Mouse (Mus musculus): ENCODE data around the gene P2rx5. TPM values are rescaled to one million over a fixed set of nuclear protein-coding genes. Genes with fewer than 3 reads are reported as not detected.

P2rx5 gene
- polyA plus RNA-seq, 1 experiment: 5.5 TPM

DNA sequence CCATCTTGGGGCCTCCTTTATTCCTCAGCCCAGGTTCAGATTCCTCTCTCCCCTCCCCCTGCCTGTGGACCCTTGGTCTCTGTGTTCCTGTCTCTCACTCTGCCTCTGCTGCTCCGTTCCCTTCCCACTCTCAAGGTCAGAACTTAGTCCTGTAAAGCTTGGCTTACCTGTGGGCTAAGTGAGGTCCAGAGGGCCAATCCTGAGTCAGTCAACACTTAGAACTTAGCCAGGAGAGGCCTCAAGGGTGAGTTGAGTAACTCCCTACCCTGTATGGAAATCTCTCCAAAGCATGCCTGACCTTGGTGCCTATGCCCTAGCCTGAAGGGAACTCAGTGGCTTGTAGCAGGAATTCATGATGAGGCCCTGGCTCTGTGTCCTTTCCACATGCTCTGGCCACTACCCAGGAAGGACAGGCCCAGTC lies 15.9 kb upstream of the P2rx5 start:
- no peak overlapping the region for H3K4me3 ChIP-seq (replicated peaks; ENCODE audit: extremely low read depth, low read depth, low read length)
- DNase-seq: peak; percentile 47
- 0 out of 2 replicates have a peak, but pooled peaks cover 2% of the 10 kb centered on the region for H3K4me1 ChIP-seq (ENCODE audit: control insufficient read depth, insufficient read depth, low read length)
- 60% methylated on average over 1 of the region's 1 CpGs for WGBS
- TF ChIP-seq CTCF (IDR thresholded peaks at IDR 0.05; ENCODE audit: insufficient read depth, low read length) (no peak), POLR2A (IDR thresholded peaks at IDR 0.05; ENCODE audit: borderline replicate concordance, extremely low read depth, low read depth, low read length) (no peak)

DNA sequence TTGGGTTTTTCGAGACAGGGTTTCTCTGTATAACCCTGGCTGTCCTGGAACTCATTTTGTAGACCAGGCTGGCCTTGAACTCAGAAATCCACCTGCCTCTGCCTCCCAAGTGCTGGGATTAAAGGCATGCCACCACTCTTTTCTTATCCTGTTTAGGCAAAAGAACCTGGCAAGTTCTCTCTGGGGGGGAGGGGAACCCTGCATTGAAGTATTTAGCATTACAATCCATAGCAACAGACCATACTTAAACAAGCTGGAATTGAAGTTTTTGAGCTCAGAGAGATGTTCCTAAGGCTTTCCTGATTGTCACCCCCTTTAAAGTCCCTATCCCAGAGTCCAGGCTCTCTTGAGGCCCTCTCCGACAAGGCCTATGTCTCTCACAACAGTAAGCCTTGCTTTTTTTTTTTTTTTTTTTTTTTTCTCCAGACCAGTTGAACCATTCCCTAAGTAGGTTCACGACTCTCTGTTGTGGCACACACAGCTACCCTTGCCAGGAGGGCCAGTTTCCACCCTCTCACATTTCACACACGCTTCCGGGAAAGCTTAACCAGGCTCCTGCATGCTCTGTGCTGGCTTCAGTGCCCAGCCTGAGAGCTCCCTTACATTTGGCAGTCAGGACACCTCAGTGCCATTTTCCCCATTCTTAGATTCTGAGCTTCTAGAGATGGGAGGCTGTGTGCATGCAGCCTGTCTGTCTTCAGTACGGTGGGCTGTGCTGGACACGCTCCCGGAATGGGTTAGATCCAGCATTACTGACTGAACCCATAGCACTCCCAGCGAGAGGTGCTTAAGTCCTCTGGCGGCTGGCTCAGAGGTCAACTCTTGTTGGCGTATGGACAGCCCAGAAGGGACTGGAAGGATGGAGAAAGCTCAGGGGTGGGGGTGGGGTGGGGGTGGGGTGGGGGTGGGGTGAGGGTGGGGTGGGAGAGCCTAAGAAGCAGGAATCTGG lies 13.9 kb upstream of the P2rx5 start:
- TF ChIP-seq CTCF (IDR thresholded peaks at IDR 0.05; ENCODE audit: insufficient read depth, low read length): no peak
- TF ChIP-seq POLR2A (IDR thresholded peaks at IDR 0.05; ENCODE audit: borderline replicate concordance, extremely low read depth, low read depth, low read length): no peak
- WGBS: 61% methylated on average over 10 of the region's 11 CpGs
- DNase-seq: no peak
- 0 out of 2 replicates have a peak, but pooled peaks cover 2% of the 10 kb centered on the region for H3K4me1 ChIP-seq (ENCODE audit: control insufficient read depth, insufficient read depth, low read length)
- H3K4me3 ChIP-seq (replicated peaks; ENCODE audit: extremely low read depth, low read depth, low read length): no peak overlapping the region

- H3K4me1 ChIP-seq (ENCODE audit: control insufficient read depth, insufficient read depth, low read length): 0 out of 2 replicates have a peak, but pooled peaks cover 2% of the 10 kb centered on the region
- TF ChIP-seq CTCF (IDR thresholded peaks at IDR 0.05; ENCODE audit: insufficient read depth, low read length) (no peak), POLR2A (IDR thresholded peaks at IDR 0.05; ENCODE audit: borderline replicate concordance, extremely low read depth, low read depth, low read length) (no peak)
- 54% methylated on average over 7 of the region's 7 CpGs for WGBS
- H3K4me3 ChIP-seq (replicated peaks; ENCODE audit: extremely low read depth, low read depth, low read length): no peak overlapping the region
- no peak for DNase-seq
These were observed 13.3 kb upstream of the P2rx5 start for GRCm38 (mm10) chr11:73146975-73147365.

- WGBS: 69% methylated on average over 9 of the region's 9 CpGs
- TF ChIP-seq CTCF (IDR thresholded peaks at IDR 0.05; ENCODE audit: insufficient read depth, low read length): no peak
- no peak for TF ChIP-seq POLR2A (IDR thresholded peaks at IDR 0.05; ENCODE audit: borderline replicate concordance, extremely low read depth, low read depth, low read length)
- H3K4me3 ChIP-seq (replicated peaks; ENCODE audit: extremely low read depth, low read depth, low read length): no peak overlapping the region
- no peak for DNase-seq
- H3K4me1 ChIP-seq (ENCODE audit: control insufficient read depth, insufficient read depth, low read length): 0 out of 2 replicates have a peak, but pooled peaks cover 2% of the 10 kb centered on the region
These were observed 12.0 kb upstream of the P2rx5 start for GRCm38 (mm10) chr11:73148209-73148608.

DNA sequence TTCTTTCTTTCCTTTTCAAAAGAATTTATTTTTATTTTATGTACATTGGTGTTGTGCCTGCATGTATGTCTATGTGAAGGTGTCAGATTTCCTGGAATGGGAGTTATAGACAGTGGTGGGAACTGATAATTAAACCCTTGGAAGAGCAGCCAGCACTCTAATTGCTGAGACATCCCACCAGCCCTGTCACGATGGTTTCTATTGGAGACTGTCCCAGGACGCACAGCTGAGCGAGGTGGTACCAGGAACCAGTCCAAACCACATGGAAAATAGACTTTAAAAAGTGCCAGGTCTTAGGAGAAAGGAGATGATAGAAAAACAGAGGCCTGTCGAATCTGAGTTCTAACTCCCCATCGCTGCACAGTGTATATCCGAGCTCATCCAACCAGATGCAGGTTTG lies 5.2 kb upstream of the P2rx5 start:
- 66% methylated on average over 6 of the region's 6 CpGs for WGBS
- DNase-seq: no peak

DNA sequence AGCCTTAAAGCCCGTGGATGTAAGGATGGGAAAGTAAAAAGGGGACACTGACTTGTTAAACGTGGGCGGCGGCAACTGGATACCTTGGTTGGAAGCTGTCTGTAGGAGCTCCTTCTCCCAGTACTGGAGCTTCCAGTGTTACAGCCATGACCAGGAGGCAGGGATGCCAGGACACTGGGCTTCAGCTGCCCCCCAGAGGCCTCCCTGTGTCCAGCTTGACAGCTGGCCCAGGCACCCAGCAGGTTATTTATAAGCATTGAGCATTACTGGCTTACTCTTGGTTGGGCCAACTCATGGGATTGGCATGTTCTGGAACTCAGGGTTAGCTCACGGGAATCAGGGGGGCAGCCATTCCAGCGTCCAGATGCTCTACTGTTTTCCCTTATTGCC lies 585 bp downstream of the P2rx5 start:
- no peaks in the 10 kb centered on the region; the same call in 1 of the 2 replicates for H3K4me1 ChIP-seq (ENCODE audit: control insufficient read depth, insufficient read depth, low read length)
- TF ChIP-seq POLR2A (IDR thresholded peaks at IDR 0.05; ENCODE audit: borderline replicate concordance, extremely low read depth, low read depth, low read length) (no peak), CTCF (IDR thresholded peaks at IDR 0.05; ENCODE audit: insufficient read depth, low read length) (no peak)
- peak; percentile 47 for DNase-seq
- peak overlapping the region; percentile 59 for H3K4me3 ChIP-seq (replicated peaks; ENCODE audit: extremely low read depth, low read depth, low read length)
- 21% methylated on average over 6 of the region's 6 CpGs for WGBS

More for the DNA sequence above, 5.2 kb upstream of the P2rx5 start:
- no peak overlapping the region for H3K4me3 ChIP-seq (replicated peaks; ENCODE audit: extremely low read depth, low read depth, low read length)
- TF ChIP-seq CTCF (IDR thresholded peaks at IDR 0.05; ENCODE audit: insufficient read depth, low read length) (no peak), POLR2A (IDR thresholded peaks at IDR 0.05; ENCODE audit: borderline replicate concordance, extremely low read depth, low read depth, low read length) (no peak)
- no peaks in the 10 kb centered on the region for H3K4me1 ChIP-seq (ENCODE audit: control insufficient read depth, insufficient read depth, low read length)

DNA sequence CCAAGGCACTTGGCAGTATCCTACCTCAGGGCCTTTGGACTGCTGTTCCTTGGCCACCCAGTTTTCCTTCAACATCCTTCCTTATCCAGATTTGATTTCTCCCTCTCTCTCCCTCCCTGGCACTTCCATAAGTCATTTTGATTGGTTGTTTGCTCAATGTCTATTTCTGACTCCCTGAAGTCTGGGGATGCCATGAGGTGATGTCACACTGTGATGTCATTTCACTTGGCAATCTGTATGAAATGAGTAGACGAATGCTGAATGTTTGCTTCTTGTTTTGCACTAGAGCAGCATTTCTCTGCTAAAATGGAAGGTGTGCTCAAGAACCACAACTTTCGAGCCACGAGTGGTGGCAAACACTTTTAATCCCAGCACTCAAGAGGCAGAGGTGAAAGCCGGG lies 1.4 kb downstream of the P2rx5 start:
- no peak for DNase-seq
- WGBS: 67% methylated on average over 4 of the region's 4 CpGs
- Histone ChIP-seq H3K4me3 (replicated peaks; ENCODE audit: extremely low read depth, low read depth, low read length) (no peak overlapping the region), H3K4me1 (ENCODE audit: control insufficient read depth, insufficient read depth, low read length) (no peaks in the 10 kb centered on the region; the same call in 1 of the 2 replicates)
- no peak for TF ChIP-seq CTCF (IDR thresholded peaks at IDR 0.05; ENCODE audit: insufficient read depth, low read length)
- no peak for TF ChIP-seq POLR2A (IDR thresholded peaks at IDR 0.05; ENCODE audit: borderline replicate concordance, extremely low read depth, low read depth, low read length)

- TF ChIP-seq POLR2A (IDR thresholded peaks at IDR 0.05; ENCODE audit: borderline replicate concordance, extremely low read depth, low read depth, low read length): no peak
- WGBS: 44% methylated on average over 5 of the region's 5 CpGs
- Histone ChIP-seq H3K4me3 (replicated peaks; ENCODE audit: extremely low read depth, low read depth, low read length) (no peak overlapping the region), H3K4me1 (ENCODE audit: control insufficient read depth, insufficient read depth, low read length) (no peaks in the 10 kb centered on the region; the same call in 1 of the 2 replicates)
- DNase-seq: no peak
These were observed 2.1 kb downstream of the P2rx5 start for GRCm38 (mm10) chr11:73162284-73162683.

- WGBS: 82% methylated on average over 8 of the region's 8 CpGs
- Histone ChIP-seq H3K4me3 (replicated peaks; ENCODE audit: extremely low read depth, low read depth, low read length) (no peak overlapping the region), H3K4me1 (ENCODE audit: control insufficient read depth, insufficient read depth, low read length) (peaks cover 11% of the 10 kb centered on the region; the same call in 1 of the 2 replicates)
- no peak for DNase-seq
- TF ChIP-seq POLR2A (IDR thresholded peaks at IDR 0.05; ENCODE audit: borderline replicate concordance, extremely low read depth, low read depth, low read length) (no peak), CTCF (IDR thresholded peaks at IDR 0.05; ENCODE audit: insufficient read depth, low read length) (no peak)
These were observed 7.8 kb downstream of the P2rx5 start for GRCm38 (mm10) chr11:73168071-73168470.

GRCm38 (mm10) chr11:73168576-73168975 lies 8.4 kb downstream of the P2rx5 start:
- Histone ChIP-seq H3K4me1 (ENCODE audit: control insufficient read depth, insufficient read depth, low read length) (peaks cover 11% of the 10 kb centered on the region; the same call in 1 of the 2 replicates), H3K4me3 (replicated peaks; ENCODE audit: extremely low read depth, low read depth, low read length) (no peak overlapping the region)
- DNase-seq: no peak
- WGBS: 63% methylated on average over 6 of the region's 6 CpGs
- TF ChIP-seq CTCF (IDR thresholded peaks at IDR 0.05; ENCODE audit: insufficient read depth, low read length) (no peak), POLR2A (IDR thresholded peaks at IDR 0.05; ENCODE audit: borderline replicate concordance, extremely low read depth, low read depth, low read length) (no peak)

Data from lung, adult 2 months (tissue).